Mouse (Mus musculus) urinary bladder, adult 18-20 months (tissue): ENCODE measurements around the gene Ctsk.
"Not testable (repeated sequence)": the region's sequence is repeated elsewhere in the genome, so short reads cannot be mapped to it uniquely, and the experiment has no call there.

ENCODE experiments used
- DNase-seq, 2 experiments: peaks; one replicate each; pipeline ENCODE4 v3.0.0; 2022; ENCODE audit warnings: low spot score in 2 of 2, mixed read lengths in 2 of 2

Gene Ctsk

DNA sequence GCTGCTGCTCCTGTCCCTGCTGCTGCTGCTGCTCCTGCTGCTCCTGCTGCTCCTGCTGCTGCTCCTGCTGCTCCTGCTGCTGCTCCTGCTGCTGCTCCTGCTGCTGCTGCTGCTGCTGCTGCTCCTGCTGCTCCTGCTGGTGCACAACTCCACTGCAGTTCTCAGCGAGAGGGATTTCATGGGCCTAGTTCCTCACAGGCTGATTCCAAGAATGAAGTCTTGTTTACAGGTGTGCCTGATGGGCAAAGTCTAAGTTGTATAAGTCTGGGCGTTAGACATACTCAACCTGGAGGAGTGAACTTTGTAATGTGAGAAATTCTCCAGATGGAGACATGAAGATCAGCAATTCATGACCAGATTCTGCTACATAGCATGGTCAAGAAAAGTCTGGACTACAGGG is 25.6 kb downstream of the Ctsk start:
- no peak for DNase-seq

GRCm38 (mm10) chr3:95526111-95526510 is 27.1 kb downstream of the Ctsk start:
- DNase-seq: no peak

DNA sequence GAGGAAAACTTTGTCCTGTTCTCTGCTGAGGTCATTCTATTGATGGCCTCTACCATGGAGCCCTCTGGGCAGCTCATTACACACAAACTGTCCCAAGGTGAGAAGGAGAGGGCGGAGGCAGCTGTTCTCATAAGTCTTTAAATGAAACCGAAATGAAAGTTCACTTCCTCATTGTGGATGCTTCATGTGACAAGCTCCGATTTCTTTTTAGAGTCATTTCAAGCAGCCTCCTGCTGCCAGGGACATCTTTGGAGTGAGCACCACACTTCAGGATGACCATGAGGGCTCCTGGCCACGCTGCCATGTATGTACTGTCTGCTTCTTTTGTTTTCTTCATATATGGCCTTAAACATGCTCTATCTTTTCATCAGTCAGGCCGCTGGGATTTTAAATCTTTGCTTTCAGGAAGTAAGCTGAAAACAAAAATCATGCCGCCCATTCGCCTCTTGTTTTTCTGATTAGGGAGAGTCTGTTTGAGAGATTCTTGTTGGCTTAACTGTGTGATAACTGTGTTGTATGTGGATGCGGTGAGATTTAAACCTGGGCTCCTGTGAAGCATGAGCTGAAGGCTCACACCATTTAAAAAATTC is 27.7 kb downstream of the Ctsk start, which contains the start of gene Ctss:
Gene Ctss (plus strand): TSS at position 165 of the 590 bp plus-strand sequence.
- DNase-seq: no peak

DNA sequence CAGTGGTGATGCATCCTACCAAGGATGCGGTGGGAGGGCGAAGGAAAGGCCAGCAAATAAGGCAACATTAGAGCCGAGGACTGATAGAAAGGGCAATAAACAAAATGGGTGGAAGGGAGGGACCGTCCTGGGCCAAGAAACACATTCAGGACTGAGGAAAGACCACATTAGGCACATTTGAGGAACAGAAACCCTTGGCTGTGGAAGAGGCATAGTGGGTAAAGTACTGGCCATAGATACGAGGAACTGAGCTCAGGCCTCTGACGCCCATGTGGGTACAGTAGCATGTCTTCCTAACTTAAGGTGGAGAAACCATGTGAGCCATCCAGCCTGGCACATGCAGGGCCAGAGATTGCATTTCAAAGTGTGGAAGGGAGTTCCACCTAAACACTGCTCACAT is 30.8 kb downstream of the Ctsk start:
- no peak for DNase-seq

DNA sequence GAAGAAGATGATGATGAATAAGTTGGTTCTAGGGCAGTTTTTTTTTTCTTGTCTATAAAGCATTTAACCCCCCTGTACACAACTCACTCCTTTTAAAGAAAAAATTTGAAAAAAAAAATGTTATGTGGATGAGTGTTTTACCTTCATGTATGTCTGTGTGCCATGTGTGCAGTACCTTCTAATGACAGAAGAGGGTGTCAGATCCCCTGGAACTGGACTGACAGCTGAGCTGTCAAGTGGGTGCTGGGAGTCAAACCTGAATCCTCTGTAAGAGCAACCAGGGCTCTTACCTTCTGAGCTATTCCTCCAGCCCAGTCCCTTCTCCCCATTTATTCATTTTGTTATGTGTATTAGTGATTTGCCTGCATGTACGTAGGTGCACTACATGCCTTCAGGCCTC is 32.0 kb downstream of the Ctsk start:
- no peak for DNase-seq

DNA sequence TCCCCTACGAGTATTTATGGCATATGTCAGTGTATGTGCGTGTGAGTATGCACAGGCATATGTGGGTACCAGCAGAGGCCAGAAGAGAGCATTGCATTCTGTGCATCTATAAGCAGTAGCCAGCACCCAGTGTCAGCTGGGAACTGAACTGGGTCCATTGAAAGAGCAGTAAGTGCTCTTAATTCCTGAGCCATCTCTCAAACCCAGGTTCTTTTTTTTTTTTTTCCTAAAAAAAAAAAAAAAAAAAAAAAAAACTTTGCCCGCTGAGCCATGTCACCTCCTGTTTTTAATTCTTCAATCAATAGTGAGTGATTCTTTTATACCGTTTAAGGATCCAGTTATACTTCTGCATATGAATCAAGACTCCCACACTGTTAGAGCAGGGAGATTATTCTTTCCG is 34.3 kb downstream of the Ctsk start:
- no peak for DNase-seq

DNA sequence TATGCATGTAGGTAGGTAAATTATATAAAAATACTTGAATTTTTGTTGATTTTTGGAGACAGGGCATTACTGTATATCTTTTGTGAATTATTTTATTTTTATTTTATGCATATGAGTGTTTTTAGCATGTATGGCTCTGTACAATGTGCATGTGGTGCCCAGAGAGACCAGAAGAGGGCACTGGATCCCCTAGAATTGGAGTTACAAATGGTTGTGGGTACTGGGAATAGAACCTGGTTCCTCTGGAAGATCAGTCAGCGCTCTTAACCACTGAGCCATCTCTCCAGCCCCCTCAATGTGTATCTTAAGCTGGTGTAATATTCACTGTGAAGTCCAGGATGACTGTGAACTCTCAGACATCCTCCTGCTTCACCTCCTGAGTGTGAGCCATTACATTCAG is 35.9 kb downstream of the Ctsk start:
- DNase-seq: no peak

GRCm38 (mm10) chr3:95538936-95539335 is 39.9 kb downstream of the Ctsk start:
- no peak for DNase-seq

DNA sequence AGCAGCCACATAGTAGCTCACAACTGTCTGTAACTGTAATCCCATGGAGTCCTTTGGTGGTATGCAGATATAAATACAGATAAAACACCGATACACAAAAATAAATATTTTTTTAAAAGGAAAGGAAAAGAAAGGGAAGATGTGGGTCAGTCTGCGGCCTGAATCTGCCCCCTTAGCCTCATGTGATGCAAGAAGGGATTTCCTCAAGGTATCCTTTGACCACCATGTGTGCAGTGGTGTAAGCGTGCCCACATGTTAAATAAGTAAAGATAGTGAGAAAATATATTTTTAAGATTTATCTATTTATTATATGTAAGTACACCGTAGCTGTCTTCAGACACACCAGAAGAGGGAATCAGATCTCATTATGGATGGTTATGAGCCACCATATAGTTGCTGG is 40.8 kb downstream of the Ctsk start:
- DNase-seq: no peak

DNA sequence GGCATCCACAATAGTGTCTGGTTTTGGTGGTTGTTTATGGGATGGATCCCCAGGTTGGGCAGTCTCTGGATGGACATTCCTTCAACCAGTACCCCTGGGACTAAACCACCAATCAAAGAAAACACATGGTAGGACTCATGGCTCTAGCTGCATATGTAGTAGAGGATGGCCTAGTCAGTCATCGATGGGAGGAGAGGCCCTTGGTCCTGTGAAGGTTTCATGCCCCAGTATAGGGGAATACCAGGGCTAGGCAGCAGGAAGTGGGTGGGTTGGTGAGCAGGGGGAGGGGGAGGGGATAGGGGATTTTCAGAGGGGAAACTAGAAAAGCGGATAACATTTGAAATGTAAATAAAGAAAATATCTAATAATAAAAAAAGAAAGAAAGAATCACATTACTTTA is 42.1 kb downstream of the Ctsk start:
- not testable (repeated sequence) for DNase-seq

DNA sequence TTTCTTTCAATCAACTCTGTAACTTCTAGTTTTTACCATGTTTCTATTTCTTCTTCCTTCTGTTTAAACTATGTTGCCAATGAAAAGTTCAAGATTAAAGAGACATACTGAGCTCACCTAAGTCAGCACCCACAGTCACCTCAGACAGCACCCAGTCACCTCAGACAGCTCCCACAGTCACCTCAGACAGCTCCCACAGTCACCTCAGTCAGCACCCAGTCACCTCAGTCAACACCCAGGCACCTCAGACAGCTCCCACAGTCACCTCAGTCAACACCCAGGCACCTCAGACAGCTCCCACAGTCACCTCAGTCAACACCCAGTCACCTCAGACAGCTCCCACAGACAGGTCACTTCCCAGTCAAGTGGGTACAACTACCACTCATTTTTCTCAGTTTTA is 43.1 kb downstream of the Ctsk start:
- DNase-seq: no peak

GRCm38 (mm10) chr3:95542981-95543380 is 43.9 kb downstream of the Ctsk start:
- DNase-seq: no peak

- DNase-seq: no peak
These were observed 51.1 kb downstream of the Ctsk start for GRCm38 (mm10) chr3:95550176-95550575.

DNA sequence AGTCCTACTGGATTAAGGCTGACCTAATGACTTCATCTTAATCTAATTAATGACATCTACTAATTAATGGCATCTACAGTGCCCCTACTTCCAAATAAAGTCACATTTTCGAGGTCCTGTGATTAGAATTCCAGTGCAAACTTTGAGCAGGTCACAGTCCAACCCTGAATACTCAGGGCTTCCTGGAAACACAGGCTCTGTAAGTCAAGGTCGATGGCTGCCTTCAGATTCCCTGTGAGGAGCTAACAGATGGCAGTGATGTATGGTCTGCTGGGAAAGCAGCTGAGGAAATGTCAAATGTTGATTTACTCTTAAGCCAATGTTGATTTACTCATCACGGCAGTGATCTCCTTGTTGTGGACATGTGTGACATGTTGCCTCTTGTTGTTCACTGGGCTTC is 54.9 kb downstream of the Ctsk start:
- DNase-seq: no peak
